Mouse (Mus musculus) lung, postnatal 25 days (tissue): ENCODE results near the gene Traf3.
A peak's percentile ranks its signal among the peaks of the same experiment; 100 is the strongest.

Experiments
- DNase-seq: peaks from one replicate; pipeline ENCODE4 v3.0.0; 2022; ENCODE audit warnings: low spot score

Traf3 gene

GRCm38 (mm10) chr12:111153946-111154345, 12.2 kb upstream of the Traf3 start:
- no peak for DNase-seq

DNA sequence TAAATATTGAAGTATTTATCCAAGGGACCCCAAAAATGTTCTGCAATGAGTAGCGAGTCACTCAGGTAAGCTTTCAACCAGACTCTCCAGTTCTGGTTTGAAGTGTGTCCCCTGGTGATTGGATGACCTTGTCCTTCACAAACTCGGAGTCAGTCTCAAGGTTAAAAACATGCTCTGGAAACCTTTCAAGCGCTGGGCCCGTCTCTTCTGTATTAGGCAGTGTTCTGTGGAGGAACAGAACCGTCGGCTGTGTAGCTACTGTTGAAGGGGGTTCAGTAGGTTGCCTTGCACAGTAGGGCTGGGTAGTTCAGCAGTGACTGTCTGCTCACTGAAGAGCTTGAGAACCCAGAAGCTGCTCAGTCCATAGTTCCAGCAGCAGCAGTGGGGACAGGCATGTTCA, 11.5 kb upstream of the Traf3 start:
- DNase-seq = no peak

- DNase-seq = no peak
Observed at GRCm38 (mm10) chr12:111155756-111156155, 10.4 kb upstream of the Traf3 start.

GRCm38 (mm10) chr12:111159659-111160428, 6.3 kb upstream of the Traf3 start:
- DNase-seq = peak; percentile 78

GRCm38 (mm10) chr12:111160871-111161270, 5.3 kb upstream of the Traf3 start:
- no peak for DNase-seq

GRCm38 (mm10) chr12:111161943-111162311, 4.2 kb upstream of the Traf3 start:
- DNase-seq = no peak

DNA sequence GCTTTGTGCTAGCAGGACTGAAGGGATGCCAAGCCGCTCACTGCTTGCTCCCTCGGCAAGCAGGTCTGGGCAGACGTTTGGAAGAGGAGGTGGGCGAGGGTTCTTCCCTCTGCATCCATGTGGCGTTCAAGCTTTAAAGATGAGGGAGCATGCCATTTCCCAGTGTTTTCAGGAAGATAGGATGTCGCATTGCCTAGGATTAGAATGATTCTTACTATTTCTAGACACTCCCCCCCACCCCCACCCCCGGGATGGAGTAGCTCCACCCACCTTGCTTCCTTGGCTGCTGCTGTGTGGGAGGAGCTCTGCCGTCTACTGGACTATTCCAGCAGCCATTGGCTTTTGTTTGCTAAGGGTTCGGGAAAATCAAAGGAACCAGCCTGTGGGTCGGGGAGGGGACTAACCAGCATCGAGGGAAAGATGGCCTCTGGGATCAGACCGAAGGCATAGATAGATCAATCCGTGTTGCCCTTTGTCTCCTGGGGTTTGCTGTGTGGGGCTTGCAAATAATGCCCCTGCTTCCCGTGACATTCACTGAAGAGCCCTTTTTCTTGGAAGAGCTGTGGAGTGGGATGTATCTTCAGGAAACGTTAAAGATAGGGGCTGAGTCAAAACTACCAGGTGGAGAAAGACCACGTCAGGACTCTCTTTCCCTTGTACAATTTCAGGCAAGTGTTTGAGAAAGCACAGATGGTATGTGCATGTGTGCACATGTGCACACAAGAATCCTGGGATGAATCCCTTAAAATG, 3.7 kb upstream of the Traf3 start:
- peak; percentile 17 for DNase-seq

- DNase-seq = peak; percentile 94
Observed at GRCm38 (mm10) chr12:111164310-111164751, 1.8 kb upstream of the Traf3 start.

DNA sequence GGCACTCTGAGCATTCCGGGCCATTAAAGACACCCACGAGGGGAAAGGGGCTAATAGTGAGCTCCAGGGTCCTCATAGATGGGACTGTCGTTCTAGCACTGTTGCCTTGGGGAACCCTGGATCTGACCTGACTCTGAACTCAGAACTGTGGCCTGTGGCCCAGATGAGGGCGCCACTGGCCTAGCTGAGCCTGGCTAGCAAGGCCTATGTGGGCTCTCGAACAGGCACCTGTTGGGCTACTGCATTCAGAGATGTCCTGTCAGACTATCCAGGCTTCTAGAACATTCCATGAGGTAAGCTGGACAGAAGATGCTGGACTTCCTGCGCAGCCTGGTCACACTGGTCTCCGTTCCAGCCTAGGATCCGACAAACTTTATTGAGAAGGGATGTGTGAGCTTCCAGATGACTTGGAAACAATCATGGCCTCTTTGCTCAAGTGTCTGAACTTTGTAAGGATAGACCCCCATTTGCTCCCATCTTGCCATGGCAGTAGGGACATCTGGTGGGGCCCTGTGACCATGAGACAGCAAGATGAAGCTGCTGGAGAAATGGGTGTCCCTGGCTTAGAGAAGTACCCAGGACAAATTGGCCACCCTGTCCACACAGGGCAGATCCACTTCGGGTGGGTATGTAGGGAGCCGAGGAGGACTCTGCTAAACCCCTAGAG, 891 bp upstream of the Traf3 start:
- DNase-seq = peak; percentile 31

- no peak for DNase-seq
Observed at GRCm38 (mm10) chr12:111166681-111167289, 615 bp downstream of the Traf3 start.

DNA sequence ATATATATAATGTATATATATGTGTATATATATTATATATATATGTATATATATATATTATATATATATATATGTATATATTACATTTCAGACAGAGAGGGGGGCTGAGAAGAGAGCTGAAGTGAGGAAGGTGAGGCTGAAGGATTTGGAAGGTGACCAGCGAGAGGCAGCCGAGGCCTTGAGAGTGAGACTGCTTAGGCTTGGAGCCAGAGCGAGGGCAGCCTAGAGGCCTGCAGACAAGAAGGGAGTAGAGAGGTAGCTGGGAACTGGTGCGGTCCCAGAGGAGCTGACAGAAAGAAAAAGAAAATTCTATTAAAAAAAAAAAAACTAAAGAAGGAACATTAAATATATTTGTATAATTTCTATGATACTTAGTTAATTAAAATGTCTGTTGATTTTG, 2.7 kb downstream of the Traf3 start:
- no peak for DNase-seq

DNA sequence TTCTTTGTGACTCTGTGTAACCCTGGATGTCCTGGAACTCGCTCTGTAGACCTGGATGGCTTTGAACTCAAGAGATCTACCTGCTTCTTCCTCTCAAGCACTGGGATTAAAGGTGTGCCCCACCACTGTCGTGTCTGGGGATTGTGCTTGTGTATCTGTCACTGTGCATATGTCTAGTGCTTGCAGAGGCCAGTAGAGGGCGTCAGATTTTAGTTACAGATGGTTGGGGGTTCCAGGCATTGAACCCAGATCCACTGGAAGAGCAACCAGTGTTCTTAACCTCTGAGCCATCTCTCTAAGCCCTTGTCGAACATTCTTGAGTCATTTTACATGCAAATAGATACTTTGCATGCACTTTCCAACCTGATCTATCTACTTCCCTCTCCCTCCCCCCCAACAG, 12.6 kb downstream of the Traf3 start:
- no peak for DNase-seq

GRCm38 (mm10) chr12:111181848-111182247, 15.7 kb downstream of the Traf3 start:
- no peak for DNase-seq

GRCm38 (mm10) chr12:111182378-111182777, 16.2 kb downstream of the Traf3 start:
- DNase-seq = no peak

DNA sequence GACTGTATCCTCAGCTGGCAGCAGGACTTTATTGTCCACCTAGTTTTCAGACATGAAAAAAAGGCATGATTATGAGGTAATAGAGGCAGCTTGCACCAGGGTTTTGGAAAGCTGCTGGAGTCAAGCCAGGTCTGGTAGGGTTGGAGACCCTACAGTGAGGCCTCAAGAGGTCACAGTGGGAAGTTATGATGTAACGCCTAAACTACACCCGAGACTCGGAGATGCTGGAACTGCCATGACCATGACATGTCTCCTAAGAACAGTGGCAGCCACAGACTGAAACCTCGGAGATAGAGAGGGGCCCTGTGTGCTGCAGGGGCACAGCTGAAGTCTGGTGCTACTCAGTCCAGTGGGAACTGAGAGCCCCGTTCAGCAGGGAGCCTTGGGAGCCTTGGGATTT, 18.3 kb downstream of the Traf3 start, which contains the start of gene 4930595D18Rik:
4930595D18Rik (minus strand) TSS at position 16 of the 400 bp plus-strand sequence.
- DNase-seq = no peak

DNA sequence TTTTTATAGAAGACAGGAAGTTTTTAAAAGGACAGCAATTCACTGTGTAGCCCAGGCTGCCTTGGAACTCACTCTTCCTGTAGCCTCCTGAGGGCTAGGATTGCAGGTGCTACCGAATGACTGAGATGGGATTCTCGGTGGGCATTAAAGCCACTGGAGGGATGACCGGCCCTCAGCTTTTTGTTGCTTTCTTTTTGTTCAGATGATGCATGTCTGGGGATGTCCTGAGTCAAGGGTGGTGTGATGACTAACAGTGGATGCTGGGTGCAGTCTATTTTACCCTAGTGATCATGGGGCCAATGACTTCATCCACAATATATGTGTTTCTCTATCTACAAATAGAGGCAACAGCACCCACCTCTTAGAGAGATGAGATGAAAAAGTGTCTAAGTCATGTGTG, 20.8 kb downstream of the Traf3 start:
- no peak for DNase-seq

- no peak for DNase-seq
Observed at GRCm38 (mm10) chr12:111188295-111188694, 22.1 kb downstream of the Traf3 start.

DNA sequence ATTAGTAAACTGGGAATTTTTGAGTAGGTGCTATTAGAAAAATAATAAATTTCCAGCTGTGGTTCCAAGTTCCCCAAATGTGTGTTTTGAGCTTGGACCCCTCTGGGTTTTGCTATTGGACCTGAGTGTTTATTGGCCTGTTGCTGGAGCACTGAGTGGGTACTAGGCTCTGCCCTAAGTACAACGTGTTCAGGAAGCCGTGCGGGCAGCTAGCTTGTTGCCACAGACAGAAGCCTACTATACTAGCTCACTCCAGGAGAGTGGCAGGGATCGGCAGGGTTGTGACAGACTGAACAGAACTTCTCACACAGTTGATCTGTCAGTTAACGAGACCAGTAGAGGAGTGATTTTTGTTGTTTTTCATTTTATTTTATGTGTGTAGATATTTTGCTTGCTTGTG, 24.2 kb downstream of the Traf3 start:
- no peak for DNase-seq

GRCm38 (mm10) chr12:111190891-111191290, 24.7 kb downstream of the Traf3 start:
- no peak for DNase-seq

- peak; percentile 12 for DNase-seq
Observed at GRCm38 (mm10) chr12:111192777-111193176, 26.6 kb downstream of the Traf3 start.

GRCm38 (mm10) chr12:111193331-111193730, 27.2 kb downstream of the Traf3 start:
- DNase-seq = no peak

DNA sequence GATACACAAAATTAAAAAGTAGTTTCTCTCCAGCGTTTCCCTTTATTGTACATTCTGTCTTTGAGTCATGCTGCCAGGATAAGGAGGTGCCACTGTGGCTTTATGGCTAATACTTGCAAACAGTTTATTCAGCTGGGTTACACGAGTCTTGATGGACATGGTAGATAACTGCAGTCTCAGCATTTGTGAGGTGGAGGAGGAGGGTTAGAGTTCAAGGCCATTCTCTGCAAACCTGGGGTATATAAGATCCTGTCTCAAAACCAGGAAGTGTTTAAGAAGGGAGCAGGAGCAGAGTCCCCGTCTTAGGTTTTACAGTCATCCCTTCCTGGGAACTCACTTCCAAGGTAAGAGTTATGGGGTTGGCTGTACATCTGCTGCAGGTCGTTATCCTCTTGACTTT, 30.4 kb downstream of the Traf3 start:
- no peak for DNase-seq
